Mouse (Mus musculus) left cerebral cortex, adult 8-10 months (tissue): ENCODE measurements around the gene Rprd2. TPM values are rescaled to one million over a fixed set of nuclear protein-coding genes. Genes with fewer than 3 reads are reported as not detected.
"Not testable (repeated sequence)": the region's sequence is repeated elsewhere in the genome, so short reads cannot be mapped to it uniquely, and the experiment has no call there.

ENCODE experiments used
- DNase-seq, 2 experiments: peaks; one replicate each; pipeline ENCODE4 v3.0.0; 2022; ENCODE audit warnings: low spot score in 2 of 2
- total RNA-seq, 4 experiments: library from RNA; stranded (reverse); gene quantifications; 2 replicates each; pipeline ENCODE4 v1.2.4; 2022

Rprd2 gene
- total RNA-seq, 4 experiments from 2014 or later: 60.1 to 68.9 (median 62.8) TPM

GRCm38 (mm10) chr3:95818026-95818511 is 594 bp downstream of the Rprd2 start:
- DNase-seq: peak in 1 of 2 experiments; percentile 37

- DNase-seq: no peak
These were observed 2.0 kb downstream of the Rprd2 start for GRCm38 (mm10) chr3:95816681-95817080.

GRCm38 (mm10) chr3:95808384-95808783 is 10.3 kb downstream of the Rprd2 start:
- DNase-seq: no peak

GRCm38 (mm10) chr3:95807630-95808029 is 11.0 kb downstream of the Rprd2 start:
- not testable (repeated sequence) for DNase-seq

- DNase-seq: no peak
These were observed 12.0 kb downstream of the Rprd2 start for GRCm38 (mm10) chr3:95806677-95807076.

- DNase-seq: no peak
These were observed 14.8 kb downstream of the Rprd2 start for GRCm38 (mm10) chr3:95803851-95804250.

- DNase-seq: no peak
These were observed 19.9 kb downstream of the Rprd2 start for GRCm38 (mm10) chr3:95798756-95799155.

- no peak for DNase-seq
These were observed 24.4 kb downstream of the Rprd2 start for GRCm38 (mm10) chr3:95794299-95794698.

GRCm38 (mm10) chr3:95793662-95794061 is 25.0 kb downstream of the Rprd2 start:
- DNase-seq: no peak

- no peak for DNase-seq
These were observed 33.2 kb downstream of the Rprd2 start for GRCm38 (mm10) chr3:95785501-95785900.

GRCm38 (mm10) chr3:95771985-95772384 is 46.7 kb downstream of the Rprd2 start:
- DNase-seq: no peak

- no peak for DNase-seq
These were observed 53.1 kb downstream of the Rprd2 start for GRCm38 (mm10) chr3:95765534-95765933.

GRCm38 (mm10) chr3:95763811-95764210 is 54.9 kb downstream of the Rprd2 start:
- no peak for DNase-seq

- no peak for DNase-seq
These were observed 55.7 kb downstream of the Rprd2 start for GRCm38 (mm10) chr3:95762961-95763360.

- no peak for DNase-seq
These were observed 56.9 kb downstream of the Rprd2 start for GRCm38 (mm10) chr3:95761771-95762170.

- DNase-seq: no peak
These were observed 58.0 kb downstream of the Rprd2 start for GRCm38 (mm10) chr3:95760656-95761055.

GRCm38 (mm10) chr3:95760106-95760505 is 58.6 kb downstream of the Rprd2 start, which contains the start of gene Tars2:
Gene Tars2 (minus strand): TSS chr3:95760206.
- DNase-seq: no peak

- no peak for DNase-seq
These were observed 60.0 kb downstream of the Rprd2 start for GRCm38 (mm10) chr3:95758467-95759218.

- no peak for DNase-seq
These were observed 61.9 kb downstream of the Rprd2 start for GRCm38 (mm10) chr3:95756808-95757207.

- peak; percentile 93 to 94 for DNase-seq
These were observed 64.1 kb downstream of the Rprd2 start for GRCm38 (mm10) chr3:95754345-95755206.

- no peak for DNase-seq
These were observed 65.7 kb downstream of the Rprd2 start for GRCm38 (mm10) chr3:95752935-95753334.

- no peak for DNase-seq
These were observed 78.3 kb downstream of the Rprd2 start for GRCm38 (mm10) chr3:95740406-95740805.
